Mouse (Mus musculus): ENCODE data around the gene Dchs1. TPM values are rescaled to one million over a fixed set of nuclear protein-coding genes. Genes with fewer than 3 reads are reported as not detected.
A peak's percentile ranks its signal among the peaks of the same experiment; 100 is the strongest.

The Dchs1 gene
- polyA plus RNA-seq, 1 experiment from 2014 or later = 0.73 TPM

GRCm38 (mm10) chr7:105783861-105784260 is 3.6 kb downstream of the Dchs1 start:
- no peak for ATAC-seq (ENCODE audit: low read depth)
- no peak for DNase-seq
- Histone ChIP-seq H3K36me3 (no peaks in the 10 kb centered on the region), H3K27ac (no peak overlapping the region), H3K4me1 (replicated peaks) (peaks cover 5% of the 10 kb centered on the region; the same call in 1 of the 2 replicates), H3K9me3 (replicated peaks) (no peaks in the 10 kb centered on the region), H3K4me3 (replicated peaks) (no peak overlapping the region), H3K9ac (no peak overlapping the region), H3K27me3 (peaks cover 63% of the 10 kb centered on the region), H3K4me2 (no peak overlapping the region)
- WGBS (ENCODE audit: insufficient replicate concordance) = 39% methylated on average over 4 of the region's 4 CpGs

- Histone ChIP-seq H3K27me3 (peaks cover 13% of the 10 kb centered on the region), H3K27ac (peak overlapping the region; percentile 65), H3K9me3 (replicated peaks) (no peaks in the 10 kb centered on the region), H3K4me2 (0 out of 2 replicates have a peak overlapping the region, but pooled peaks have one; percentile 0), H3K36me3 (no peaks in the 10 kb centered on the region), H3K4me3 (replicated peaks) (no peak overlapping the region), H3K4me1 (replicated peaks) (peaks cover 23% of the 10 kb centered on the region), H3K9ac (no peak overlapping the region; the same call in 1 of the 2 replicates)
- DNase-seq (no peak), ATAC-seq (ENCODE audit: low read depth) (peak; percentile 69)
- WGBS (ENCODE audit: insufficient replicate concordance) = 17% methylated on average over 4 of the region's 4 CpGs
Observed at GRCm38 (mm10) chr7:105778553-105779265, 8.7 kb downstream of the Dchs1 start.

DNA sequence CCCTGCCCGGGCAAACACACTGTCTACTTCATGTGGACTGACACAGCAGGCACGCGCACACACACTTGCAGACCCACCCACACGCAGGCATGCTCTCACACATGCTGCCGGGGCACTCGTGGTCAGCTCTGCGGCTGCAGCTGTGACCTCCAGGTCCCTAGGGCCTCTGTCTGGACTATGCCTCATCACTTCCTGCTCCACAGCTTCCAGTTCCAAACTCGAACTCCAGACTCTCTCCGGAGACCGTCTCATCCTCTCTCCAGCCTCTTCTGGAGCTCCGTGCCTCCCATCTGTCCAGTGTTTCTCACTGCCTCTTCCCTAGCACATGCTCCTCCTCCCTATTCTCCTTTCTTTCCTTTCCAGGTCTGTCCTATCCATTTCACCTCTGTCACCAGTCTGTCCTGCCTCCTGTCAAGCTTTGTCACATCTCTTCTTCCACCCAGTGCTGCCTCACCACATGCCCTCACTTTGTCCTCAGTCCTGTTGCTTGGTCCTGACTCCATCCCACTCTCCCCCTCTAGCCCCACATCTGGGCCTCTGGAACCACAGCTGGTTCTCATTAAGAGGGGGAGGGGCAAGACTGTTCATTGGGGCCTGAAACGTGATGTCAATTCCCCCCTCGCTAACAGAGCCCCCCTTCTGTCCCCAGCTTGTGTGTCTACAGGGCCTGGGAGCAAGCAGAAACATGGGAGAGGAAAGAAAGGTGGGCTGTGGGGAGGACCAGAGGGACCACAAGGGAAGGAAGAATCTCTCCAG is 9.5 kb downstream of the Dchs1 start:
- Histone ChIP-seq H3K27ac (peak overlapping the region; percentile 65), H3K27me3 (peaks cover 6% of the 10 kb centered on the region), H3K9me3 (replicated peaks) (no peaks in the 10 kb centered on the region), H3K4me2 (peak overlapping the region; percentile 23; the same call in 1 of the 2 replicates), H3K9ac (no peak overlapping the region), H3K4me3 (replicated peaks) (no peak overlapping the region), H3K36me3 (no peaks in the 10 kb centered on the region), H3K4me1 (replicated peaks) (peaks cover 23% of the 10 kb centered on the region)
- peak; percentile 25; the same call in 1 of the 2 replicates for ATAC-seq (ENCODE audit: low read depth)
- DNase-seq = no peak
- WGBS (ENCODE audit: insufficient replicate concordance) = 30% methylated on average over 13 of the region's 13 CpGs

DNA sequence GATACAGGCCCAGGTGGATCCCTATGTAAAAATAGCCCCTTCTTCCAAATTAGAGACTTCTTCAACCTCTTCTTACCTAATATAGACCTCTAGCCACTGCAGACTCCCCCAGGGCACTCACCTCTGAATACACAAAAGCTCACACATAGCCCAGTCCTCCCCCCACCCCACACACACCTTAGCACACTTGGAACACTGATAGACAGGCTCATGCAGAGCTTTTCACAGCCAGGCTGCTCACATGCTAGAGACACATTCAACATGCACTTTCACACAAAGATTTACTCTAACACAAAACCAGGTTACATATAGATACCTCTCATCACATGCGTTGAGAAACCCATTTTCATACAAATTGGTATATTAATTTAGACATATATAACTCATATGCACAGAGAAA is 10.1 kb downstream of the Dchs1 start:
- H3K4me3 ChIP-seq (replicated peaks) = no peak overlapping the region
- H3K36me3 ChIP-seq = no peaks in the 10 kb centered on the region
- 63% methylated on average over 1 of the region's 1 CpGs for WGBS (ENCODE audit: insufficient replicate concordance)
- no peak for ATAC-seq (ENCODE audit: low read depth)
- H3K9me3 ChIP-seq (replicated peaks) = no peaks in the 10 kb centered on the region
- no peak overlapping the region for H3K27ac ChIP-seq
- H3K4me1 ChIP-seq (replicated peaks) = peaks cover 23% of the 10 kb centered on the region
- H3K27me3 ChIP-seq = peaks cover 3% of the 10 kb centered on the region; the same call in 1 of the 2 replicates
- H3K9ac ChIP-seq = no peak overlapping the region
- DNase-seq = no peak
- no peak overlapping the region for H3K4me2 ChIP-seq

DNA sequence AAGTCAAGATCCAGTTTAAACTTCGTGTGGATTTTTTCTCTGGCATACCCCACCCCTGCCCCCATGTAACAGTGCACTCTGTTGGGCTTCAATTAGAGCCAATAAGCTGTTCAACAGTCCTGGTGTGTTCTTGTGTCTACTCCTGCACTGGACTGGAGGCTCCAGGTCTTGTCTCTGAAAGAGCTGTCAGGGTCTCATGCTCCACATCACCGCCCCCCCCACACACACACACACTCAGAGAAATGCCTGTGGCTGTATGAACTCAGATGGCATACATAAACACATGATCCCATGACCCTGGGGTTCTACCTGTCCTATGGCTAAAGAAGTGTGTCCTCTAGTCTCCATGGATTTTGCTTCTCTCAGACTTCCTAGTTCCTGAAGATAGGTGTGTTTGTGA is 11.4 kb downstream of the Dchs1 start:
- DNase-seq = no peak
- H3K36me3 ChIP-seq = 0 out of 2 replicates have a peak, but pooled peaks cover 2% of the 10 kb centered on the region
- H3K4me1 ChIP-seq (replicated peaks) = peaks cover 23% of the 10 kb centered on the region
- H3K27me3 ChIP-seq = no peaks in the 10 kb centered on the region
- no peak for ATAC-seq (ENCODE audit: low read depth)
- no peak overlapping the region for H3K9ac ChIP-seq
- no peak overlapping the region for H3K4me3 ChIP-seq (replicated peaks)
- WGBS (ENCODE audit: insufficient replicate concordance) = 61% methylated on average over 2 of the region's 2 CpGs
- H3K4me2 ChIP-seq = no peak overlapping the region
- no peaks in the 10 kb centered on the region for H3K9me3 ChIP-seq (replicated peaks)
- H3K27ac ChIP-seq = no peak overlapping the region

DNA sequence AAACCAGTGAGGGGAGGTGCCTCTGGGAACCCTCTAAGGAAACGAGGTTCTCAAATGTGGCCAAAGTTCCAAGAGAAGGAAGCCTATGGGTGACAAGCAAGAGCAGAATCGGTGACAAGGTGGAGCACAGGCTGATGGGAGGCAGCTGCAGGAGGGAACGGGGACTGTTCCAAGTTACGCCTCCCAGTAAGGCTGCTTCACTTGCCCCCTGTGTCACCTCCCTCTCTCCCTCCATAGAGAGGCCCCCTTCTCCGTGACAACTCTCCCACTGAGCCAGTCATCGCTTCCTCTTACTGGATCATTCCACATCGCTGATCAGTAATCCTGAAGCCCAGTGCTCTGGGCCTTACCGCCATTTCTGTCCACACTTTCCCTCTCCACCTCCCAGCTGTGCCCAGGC is 12.8 kb downstream of the Dchs1 start:
- DNase-seq (no peak), ATAC-seq (ENCODE audit: low read depth) (no peak)
- Histone ChIP-seq H3K9ac (no peak overlapping the region), H3K27me3 (no peaks in the 10 kb centered on the region), H3K9me3 (replicated peaks) (no peaks in the 10 kb centered on the region), H3K36me3 (0 out of 2 replicates have a peak, but pooled peaks cover 3% of the 10 kb centered on the region), H3K4me1 (replicated peaks) (peaks cover 23% of the 10 kb centered on the region), H3K27ac (no peak overlapping the region), H3K4me3 (replicated peaks) (no peak overlapping the region), H3K4me2 (no peak overlapping the region)
- 57% methylated on average over 8 of the region's 8 CpGs for WGBS (ENCODE audit: insufficient replicate concordance)

GRCm38 (mm10) chr7:105773041-105773440 is 14.4 kb downstream of the Dchs1 start:
- no peak for ATAC-seq (ENCODE audit: low read depth)
- DNase-seq = no peak
- no peaks in the 10 kb centered on the region for H3K9me3 ChIP-seq (replicated peaks)
- H3K27me3 ChIP-seq = no peaks in the 10 kb centered on the region
- no peak overlapping the region for H3K4me3 ChIP-seq (replicated peaks)
- no peak overlapping the region for H3K27ac ChIP-seq
- peaks cover 11% of the 10 kb centered on the region; the same call in 1 of the 2 replicates for H3K4me1 ChIP-seq (replicated peaks)
- no peak overlapping the region for H3K9ac ChIP-seq
- H3K4me2 ChIP-seq = no peak overlapping the region
- 0 out of 2 replicates have a peak, but pooled peaks cover 3% of the 10 kb centered on the region for H3K36me3 ChIP-seq
- WGBS (ENCODE audit: insufficient replicate concordance) = 74% methylated on average over 5 of the region's 5 CpGs

- Histone ChIP-seq H3K4me3 (replicated peaks) (no peak overlapping the region), H3K9me3 (replicated peaks) (no peaks in the 10 kb centered on the region), H3K4me2 (no peak overlapping the region), H3K4me1 (replicated peaks) (peaks cover 11% of the 10 kb centered on the region; the same call in 1 of the 2 replicates), H3K36me3 (0 out of 2 replicates have a peak, but pooled peaks cover 3% of the 10 kb centered on the region), H3K27ac (no peak overlapping the region), H3K27me3 (no peaks in the 10 kb centered on the region), H3K9ac (no peak overlapping the region)
- DNase-seq (no peak), ATAC-seq (ENCODE audit: low read depth) (no peak)
- WGBS (ENCODE audit: insufficient replicate concordance) = 84% methylated on average over 15 of the region's 15 CpGs
Observed at GRCm38 (mm10) chr7:105772331-105772730, 15.1 kb downstream of the Dchs1 start.

DNA sequence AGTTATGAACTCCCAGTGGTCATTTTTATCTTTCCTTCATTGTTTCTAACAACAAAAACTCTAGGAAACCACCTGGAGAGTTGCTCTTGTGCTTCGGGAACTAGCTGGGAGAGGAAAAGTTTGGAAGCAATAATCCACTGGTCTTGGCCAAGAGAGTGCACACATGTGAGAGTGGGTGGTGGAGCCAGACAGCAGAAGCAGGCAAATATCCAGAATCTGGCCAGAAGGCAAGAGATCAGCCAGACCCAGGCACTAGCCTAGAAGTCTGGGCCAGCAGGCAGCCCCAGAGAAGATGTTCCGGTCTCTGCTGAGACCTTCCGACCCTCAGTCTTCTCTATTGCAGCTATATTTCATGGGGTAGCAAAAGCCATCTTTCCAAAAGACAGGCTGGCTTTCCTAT is 17.5 kb downstream of the Dchs1 start:
- H3K36me3 ChIP-seq = 0 out of 2 replicates have a peak, but pooled peaks cover 3% of the 10 kb centered on the region
- ATAC-seq (ENCODE audit: low read depth) (no peak), DNase-seq (no peak)
- no peak overlapping the region for H3K4me2 ChIP-seq
- 73% methylated on average over 3 of the region's 3 CpGs for WGBS (ENCODE audit: insufficient replicate concordance)
- H3K9ac ChIP-seq = no peak overlapping the region
- no peaks in the 10 kb centered on the region for H3K9me3 ChIP-seq (replicated peaks)
- no peak overlapping the region for H3K4me3 ChIP-seq (replicated peaks)
- H3K27ac ChIP-seq = no peak overlapping the region
- no peaks in the 10 kb centered on the region for H3K27me3 ChIP-seq
- peaks cover 8% of the 10 kb centered on the region; the same call in 1 of the 2 replicates for H3K4me1 ChIP-seq (replicated peaks)

DNA sequence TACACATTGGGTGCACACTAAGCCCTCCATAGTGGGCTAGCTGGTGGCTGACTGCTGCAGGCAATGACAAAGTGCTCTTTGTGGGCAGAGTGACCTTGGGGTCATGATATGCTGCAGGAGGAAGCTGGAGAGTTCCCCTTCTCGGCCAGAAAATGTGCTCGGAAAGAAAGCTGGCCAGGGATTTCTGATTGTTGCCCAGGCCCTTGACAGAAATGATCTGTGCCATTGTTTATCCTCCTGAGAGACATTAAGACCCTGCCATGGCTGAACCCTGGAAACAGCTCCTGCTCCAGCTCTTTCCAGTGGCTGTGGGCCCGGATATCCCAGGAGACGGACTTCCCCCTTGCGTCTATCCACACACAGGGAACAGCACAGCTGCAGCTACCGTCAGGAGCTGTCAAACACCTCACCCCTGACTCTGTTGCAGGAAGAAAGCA is 19.7 kb downstream of the Dchs1 start:
- H3K4me2 ChIP-seq = 0 out of 2 replicates have a peak overlapping the region, but pooled peaks have one; percentile 4
- 0 out of 2 replicates have a peak, but pooled peaks cover 6% of the 10 kb centered on the region for H3K36me3 ChIP-seq
- H3K9ac ChIP-seq = no peak overlapping the region
- no peaks in the 10 kb centered on the region for H3K9me3 ChIP-seq (replicated peaks)
- WGBS (ENCODE audit: insufficient replicate concordance) = 19% methylated on average over 6 of the region's 6 CpGs
- peaks cover 8% of the 10 kb centered on the region; the same call in 1 of the 2 replicates for H3K4me1 ChIP-seq (replicated peaks)
- no peak overlapping the region for H3K4me3 ChIP-seq (replicated peaks)
- H3K27ac ChIP-seq = peak overlapping the region; percentile 21; the same call in 1 of the 2 replicates
- ATAC-seq (ENCODE audit: low read depth) (peak; percentile 11; the same call in 1 of the 2 replicates), DNase-seq (no peak)
- H3K27me3 ChIP-seq = peaks cover 15% of the 10 kb centered on the region

GRCm38 (mm10) chr7:105764331-105764730 is 23.1 kb downstream of the Dchs1 start:
- WGBS (ENCODE audit: insufficient replicate concordance) = 69% methylated on average over 11 of the region's 11 CpGs
- peaks cover 37% of the 10 kb centered on the region for H3K27me3 ChIP-seq
- no peak overlapping the region for H3K27ac ChIP-seq
- ATAC-seq (ENCODE audit: low read depth) (no peak), DNase-seq (no peak)
- no peak overlapping the region for H3K9ac ChIP-seq
- H3K36me3 ChIP-seq = 0 out of 2 replicates have a peak, but pooled peaks cover 4% of the 10 kb centered on the region
- H3K4me1 ChIP-seq (replicated peaks) = peaks cover 16% of the 10 kb centered on the region; the same call in 1 of the 2 replicates
- H3K4me2 ChIP-seq = no peak overlapping the region
- H3K4me3 ChIP-seq (replicated peaks) = no peak overlapping the region
- no peaks in the 10 kb centered on the region for H3K9me3 ChIP-seq (replicated peaks)

Measured in liver, embryonic 13.5 days (tissue).